Mouse (Mus musculus) E14TG2a.4 (cell line): ENCODE data around the gene Pfdn4.
A peak's percentile ranks its signal among the peaks of the same experiment; 100 is the strongest.

Experiments used
- CTCF ChIP-seq: conservative IDR thresholded peaks from 2 replicates; pipeline ENCODE4 v1.5.1; 2014; ENCODE audit warnings: low read length
- NANOG ChIP-seq: IDR thresholded peaks from 2 replicates; pipeline ENCODE4 v1.6.1; 2014; ENCODE audit warnings: borderline replicate concordance, low read length, mixed read lengths
- POU5F1 ChIP-seq: IDR thresholded peaks from 2 replicates; pipeline ENCODE4 v1.6.1; 2014; ENCODE audit warnings: low read length, borderline replicate concordance

GRCm38 (mm10) chr2:170450933-170451332 lies 45.3 kb upstream of the Pfdn4 start:
- TF ChIP-seq CTCF, result peak; percentile 63
- no peak for TF ChIP-seq NANOG
- TF ChIP-seq POU5F1, result no peak
